Mouse (Mus musculus) heart, embryonic 12.5 days (tissue): ENCODE measurements around the gene Mad1l1. TPM values are rescaled to one million over a fixed set of nuclear protein-coding genes. Genes with fewer than 3 reads are reported as not detected.

Experiments used
- ATAC-seq: fragments of 200-750 bp; cut with Nextera tagmentation; 2 replicates; pipeline ENCODE4 v1.8.0; 2017; ENCODE audit warnings: moderate TSS enrichment, moderate library complexity; ENCODE audit not compliant: insufficient number of reproducible peaks, low FRiP score
- H3K27ac ChIP-seq: fragments of 300-500 bp; sonication (generic); 2 replicates; pipeline ENCODE4 v1.5.1; 2016; ENCODE audit warnings: mild to moderate bottlenecking, moderate library complexity; ENCODE audit not compliant: poor library complexity, severe bottlenecking
- H3K27me3 ChIP-seq: fragments of 300-500 bp; sonication (generic); replicated peaks from 2 replicates; pipeline ENCODE4 v1.6.1; 2016; ENCODE audit warnings: mild to moderate bottlenecking, moderate library complexity
- H3K36me3 ChIP-seq: fragments of 300-500 bp; sonication (generic); 2 replicates; pipeline ENCODE4 v1.6.1; 2016; ENCODE audit warnings: mild to moderate bottlenecking, moderate library complexity
- H3K4me1 ChIP-seq: fragments of 300-500 bp; sonication (generic); replicated peaks from 2 replicates; pipeline ENCODE4 v1.6.1; 2016; ENCODE audit warnings: mild to moderate bottlenecking
- H3K4me2 ChIP-seq: fragments of 300-500 bp; sonication (generic); 2 replicates; pipeline ENCODE4 v1.6.1; 2016; ENCODE audit warnings: mild to moderate bottlenecking, moderate library complexity
- H3K4me3 ChIP-seq: fragments of 300-500 bp; sonication (generic); 2 replicates; pipeline ENCODE4 v1.5.1; 2016; ENCODE audit warnings: mild to moderate bottlenecking
- H3K9ac ChIP-seq: fragments of 300-500 bp; sonication (generic); 2 replicates; pipeline ENCODE4 v1.6.1; 2016; ENCODE audit warnings: mild to moderate bottlenecking, moderate library complexity
- H3K9me3 ChIP-seq: fragments of 300-500 bp; sonication (generic); replicated peaks from 2 replicates; pipeline ENCODE4 v1.6.1; 2016; ENCODE audit warnings: mild to moderate bottlenecking, moderate library complexity
- WGBS: fragments of 180-500 bp; shearing (Covaris S2); methylation state at CpG from one replicate; pipeline ENCODE4 v1.1.7; 2016; 5-methylcytosine and 5-hydroxymethylcytosine counted together
- polyA plus RNA-seq: library from polyadenylated mRNA; unstranded; fragments of >200 nt; fragmentation: Nextera tagmentation; extraction: Ambion mirVana; gene quantifications from 2 replicates; pipeline ENCODE4 v1.2.1, GENCODE M21; 2016

Mad1l1 gene
- polyA plus RNA-seq, 1 experiment from 2014 or later = 26.3 TPM

DNA sequence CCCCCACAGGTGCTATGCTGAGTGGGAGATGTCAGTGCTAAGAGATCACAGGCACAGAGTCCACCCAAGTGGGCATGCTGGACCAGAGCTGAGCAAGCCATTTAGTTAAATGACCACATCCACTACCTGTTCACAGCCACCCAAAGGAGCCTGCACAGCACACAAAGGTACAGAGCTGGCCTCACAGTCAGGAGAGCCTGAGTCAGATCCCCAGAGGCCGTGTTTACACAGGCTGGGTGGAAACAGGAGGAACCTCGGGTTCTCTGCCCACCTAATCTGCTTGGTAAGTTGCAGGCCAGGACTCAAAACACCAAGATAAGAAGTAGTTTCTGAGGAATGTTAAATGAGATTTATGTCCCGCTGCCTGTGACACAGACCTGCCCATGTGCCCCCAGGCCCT lies 211.3 kb downstream of the Mad1l1 start:
- Histone ChIP-seq H3K4me3 (no peak overlapping the region), H3K36me3 (peaks cover 11% of the 10 kb centered on the region; the same call in 1 of the 2 replicates), H3K4me2 (no peak overlapping the region), H3K4me1 (peaks cover 16% of the 10 kb centered on the region), H3K9ac (no peak overlapping the region), H3K27me3 (no peaks in the 10 kb centered on the region), H3K9me3 (no peaks in the 10 kb centered on the region), H3K27ac (no peak overlapping the region)
- no peak for ATAC-seq
- 31% methylated on average over 3 of the region's 3 CpGs for WGBS

DNA sequence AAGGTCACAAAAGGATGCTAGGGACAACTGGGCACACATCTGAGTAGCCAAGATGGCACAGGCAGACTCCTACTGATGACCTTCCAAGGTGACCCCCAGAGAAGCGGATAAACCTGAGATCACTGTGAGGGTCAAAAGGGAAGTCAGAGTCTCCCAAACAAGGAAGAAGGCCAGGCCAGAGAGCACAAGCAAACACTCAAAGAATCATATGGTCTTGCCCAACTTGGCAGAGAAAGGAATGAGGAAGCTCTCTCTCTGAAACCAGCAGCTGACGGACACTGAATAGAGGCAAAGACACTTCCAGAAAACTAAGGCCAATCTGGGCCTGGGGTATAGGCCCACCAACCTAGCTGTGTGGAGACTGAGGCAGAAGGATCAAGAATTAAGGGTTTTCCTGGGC lies 213.4 kb downstream of the Mad1l1 start:
- no peak overlapping the region for H3K4me2 ChIP-seq
- WGBS = 89% methylated on average over 2 of the region's 2 CpGs
- no peak overlapping the region for H3K4me3 ChIP-seq
- no peaks in the 10 kb centered on the region for H3K27me3 ChIP-seq
- peaks cover 8% of the 10 kb centered on the region; the same call in 1 of the 2 replicates for H3K36me3 ChIP-seq
- 0 out of 2 replicates have a peak, but pooled peaks cover 10% of the 10 kb centered on the region for H3K4me1 ChIP-seq
- no peak overlapping the region for H3K27ac ChIP-seq
- no peaks in the 10 kb centered on the region for H3K9me3 ChIP-seq
- ATAC-seq = no peak
- H3K9ac ChIP-seq = no peak overlapping the region

DNA sequence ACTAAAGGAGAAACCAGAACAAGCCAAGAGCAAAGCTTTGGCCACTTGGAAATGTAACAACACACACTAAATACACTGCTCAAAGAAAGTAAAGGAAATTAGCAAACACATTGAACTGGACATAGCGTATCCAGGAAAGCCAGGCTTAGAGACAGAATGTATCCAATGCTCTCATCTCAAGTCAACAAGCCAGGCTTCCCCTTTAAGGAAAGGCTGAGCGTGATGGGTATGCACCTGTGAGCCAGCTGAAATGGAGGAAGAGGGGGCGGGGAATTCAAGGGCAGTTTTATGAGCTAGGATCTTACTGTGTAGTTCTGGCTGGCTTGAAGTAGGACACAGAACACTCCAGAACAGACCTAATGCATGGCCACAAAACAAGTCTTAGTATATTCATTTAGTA lies 215.3 kb downstream of the Mad1l1 start:
- ATAC-seq = no peak
- Histone ChIP-seq H3K36me3 (peaks cover 6% of the 10 kb centered on the region; the same call in 1 of the 2 replicates), H3K9me3 (no peaks in the 10 kb centered on the region), H3K4me2 (no peak overlapping the region), H3K9ac (no peak overlapping the region), H3K4me1 (0 out of 2 replicates have a peak, but pooled peaks cover 9% of the 10 kb centered on the region), H3K27me3 (no peaks in the 10 kb centered on the region), H3K4me3 (no peak overlapping the region), H3K27ac (no peak overlapping the region)
- 89% methylated on average over 3 of the region's 3 CpGs for WGBS

DNA sequence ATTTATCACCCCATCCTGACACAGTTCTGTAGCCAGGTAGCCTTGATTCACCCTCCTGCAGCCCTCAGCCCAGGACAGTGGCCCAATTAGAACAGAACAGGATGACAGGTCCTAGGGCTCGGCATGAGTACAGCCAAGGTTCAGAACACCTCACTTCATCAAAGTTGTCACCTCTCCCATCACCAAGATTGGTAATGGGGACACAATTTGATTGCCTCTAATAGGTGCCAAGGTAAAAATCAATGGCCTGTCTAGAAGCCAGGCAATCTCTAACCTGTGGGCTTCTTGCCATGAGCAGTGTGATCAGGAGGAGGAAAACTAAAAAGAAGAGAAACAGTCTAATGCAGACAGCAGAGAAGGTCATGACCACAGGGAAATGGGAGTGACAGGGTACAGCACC lies 216.5 kb downstream of the Mad1l1 start:
- no peaks in the 10 kb centered on the region for H3K9me3 ChIP-seq
- H3K27ac ChIP-seq = no peak overlapping the region
- no peak overlapping the region for H3K9ac ChIP-seq
- no peak overlapping the region for H3K4me3 ChIP-seq
- H3K36me3 ChIP-seq = peaks cover 3% of the 10 kb centered on the region; the same call in 1 of the 2 replicates
- no peak for ATAC-seq
- no peaks in the 10 kb centered on the region for H3K4me1 ChIP-seq
- H3K27me3 ChIP-seq = no peaks in the 10 kb centered on the region
- no peak overlapping the region for H3K4me2 ChIP-seq
- 90% methylated on average over 1 of the region's 1 CpGs for WGBS

DNA sequence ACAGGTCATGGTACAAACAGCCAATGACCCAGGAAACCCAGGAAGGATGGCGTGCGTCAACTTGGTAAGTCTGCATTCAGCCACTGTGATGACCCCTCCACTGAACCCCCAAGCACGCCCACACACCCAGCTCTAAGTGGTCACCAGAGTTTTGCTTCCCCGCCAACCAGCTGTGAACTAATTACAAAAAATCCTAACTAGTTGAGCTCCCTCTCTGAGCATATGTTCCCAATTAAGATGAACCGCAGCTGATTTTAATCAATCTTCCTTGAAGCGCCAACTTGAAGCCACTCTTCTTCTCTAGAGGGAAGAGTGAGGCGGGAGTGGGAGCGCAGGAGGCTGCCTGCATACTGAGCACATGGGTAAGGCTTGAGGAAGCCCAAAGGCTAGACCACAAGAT lies 218.6 kb downstream of the Mad1l1 start:
- ATAC-seq = no peak
- H3K4me1 ChIP-seq = no peaks in the 10 kb centered on the region
- H3K4me3 ChIP-seq = no peak overlapping the region
- no peak overlapping the region for H3K27ac ChIP-seq
- no peak overlapping the region for H3K4me2 ChIP-seq
- H3K9ac ChIP-seq = no peak overlapping the region
- H3K27me3 ChIP-seq = no peaks in the 10 kb centered on the region
- H3K9me3 ChIP-seq = no peaks in the 10 kb centered on the region
- WGBS = 91% methylated on average over 8 of the region's 8 CpGs
- H3K36me3 ChIP-seq = peaks cover 3% of the 10 kb centered on the region; the same call in 1 of the 2 replicates

DNA sequence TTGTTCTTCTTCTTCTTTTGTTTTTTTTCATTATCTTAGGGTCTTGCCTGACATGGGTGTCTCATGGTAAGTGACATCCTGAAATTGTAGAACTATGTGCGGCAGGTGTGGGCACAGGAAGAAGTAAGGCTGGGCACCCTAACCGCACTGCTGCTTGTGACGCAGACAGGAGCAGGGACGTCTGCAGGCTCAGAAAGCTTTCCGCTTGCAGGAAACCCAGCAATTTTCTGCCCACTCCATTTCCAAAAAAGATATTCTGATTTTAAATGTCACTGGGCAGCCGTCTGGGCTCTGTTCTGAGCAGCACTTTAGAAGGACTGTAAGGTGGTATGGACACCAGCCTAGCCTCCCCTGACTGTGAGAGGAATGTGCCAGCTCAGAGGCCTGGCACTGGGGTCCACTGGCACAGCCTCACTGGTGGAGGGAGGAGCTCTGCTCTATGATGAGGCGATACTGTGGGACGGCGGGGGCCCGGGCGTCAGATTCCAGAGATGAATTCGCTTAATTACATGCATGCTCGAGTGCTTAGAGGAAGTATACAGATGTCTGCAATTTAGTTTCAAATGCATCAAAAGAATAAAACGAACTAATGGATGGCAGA lies 219.8 kb downstream of the Mad1l1 start:
- Histone ChIP-seq H3K4me1 (no peaks in the 10 kb centered on the region), H3K9me3 (no peaks in the 10 kb centered on the region), H3K27ac (no peak overlapping the region), H3K9ac (no peak overlapping the region), H3K27me3 (no peaks in the 10 kb centered on the region), H3K36me3 (peaks cover 3% of the 10 kb centered on the region; the same call in 1 of the 2 replicates), H3K4me2 (no peak overlapping the region), H3K4me3 (no peak overlapping the region)
- ATAC-seq = no peak
- 85% methylated on average over 14 of the region's 14 CpGs for WGBS

DNA sequence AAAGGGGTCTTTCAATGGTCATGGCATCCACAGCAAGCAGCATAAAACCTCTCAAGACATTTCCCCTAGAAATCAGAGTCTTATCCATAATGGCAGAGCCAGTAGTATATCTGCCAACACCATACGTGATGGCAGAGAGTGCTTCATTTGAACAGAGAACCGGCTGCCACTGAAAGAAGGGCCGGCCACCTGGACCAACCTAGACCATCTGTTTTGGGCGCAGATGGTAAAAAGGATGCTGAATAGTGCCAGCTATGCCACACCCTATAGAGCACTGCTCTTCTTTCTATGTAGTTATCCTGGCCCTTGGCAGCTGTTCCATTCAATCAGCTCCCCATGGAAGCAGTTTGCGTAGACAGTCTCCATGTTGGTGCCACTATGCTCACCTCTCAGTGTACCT lies 222.6 kb downstream of the Mad1l1 start:
- Histone ChIP-seq H3K4me3 (no peak overlapping the region), H3K9me3 (no peaks in the 10 kb centered on the region), H3K27me3 (no peaks in the 10 kb centered on the region), H3K4me2 (no peak overlapping the region), H3K36me3 (no peaks in the 10 kb centered on the region), H3K27ac (no peak overlapping the region), H3K4me1 (no peaks in the 10 kb centered on the region), H3K9ac (no peak overlapping the region)
- WGBS = 93% methylated on average over 5 of the region's 5 CpGs
- no peak for ATAC-seq

DNA sequence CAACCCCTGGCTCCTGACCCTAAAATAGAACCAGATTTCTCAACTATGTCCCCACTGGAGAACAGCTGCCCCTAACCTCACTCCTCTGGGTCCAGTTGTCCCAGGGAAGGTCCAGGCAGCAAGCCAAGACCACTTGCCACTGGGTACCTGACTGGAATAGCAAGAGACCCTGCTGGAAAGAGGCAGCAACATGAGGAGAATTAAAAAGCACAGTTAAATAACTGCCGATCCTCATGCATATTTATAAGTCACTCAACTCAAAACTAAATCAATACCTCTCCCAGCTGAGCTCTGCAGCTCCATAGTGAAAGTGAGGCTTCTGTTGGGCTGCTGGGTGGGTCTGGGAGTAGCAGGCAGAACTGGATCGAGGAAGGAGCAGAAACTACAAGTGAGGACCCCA lies 226.1 kb downstream of the Mad1l1 start:
- Histone ChIP-seq H3K27ac (no peak overlapping the region), H3K4me3 (no peak overlapping the region), H3K9me3 (no peaks in the 10 kb centered on the region), H3K4me2 (no peak overlapping the region), H3K9ac (no peak overlapping the region), H3K27me3 (no peaks in the 10 kb centered on the region), H3K4me1 (no peaks in the 10 kb centered on the region), H3K36me3 (no peaks in the 10 kb centered on the region)
- no peak for ATAC-seq
- WGBS = 76% methylated on average over 2 of the region's 2 CpGs

DNA sequence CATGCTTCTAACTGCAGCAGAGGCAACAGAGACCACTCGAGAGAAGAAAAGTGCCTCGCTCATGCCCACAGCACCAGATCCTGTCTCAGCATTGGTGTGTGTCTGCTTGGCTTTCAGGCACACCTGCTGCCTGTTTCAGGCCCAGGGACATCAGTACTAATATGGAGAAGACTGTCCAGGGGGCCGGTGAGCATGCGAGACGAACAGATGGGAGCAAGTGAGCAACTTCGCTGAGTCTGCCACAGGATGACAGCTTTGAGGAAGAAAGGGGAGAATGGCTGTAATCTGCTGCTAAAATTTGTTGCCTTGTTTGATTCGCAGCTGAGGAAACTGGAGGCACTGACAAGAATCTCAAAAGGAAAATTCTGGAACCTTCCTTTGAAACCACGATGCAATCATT lies 227.9 kb downstream of the Mad1l1 start:
- H3K9ac ChIP-seq = no peak overlapping the region
- whole genome bisulfite sequencing = 88% methylated on average over 8 of the region's 8 CpGs

DNA sequence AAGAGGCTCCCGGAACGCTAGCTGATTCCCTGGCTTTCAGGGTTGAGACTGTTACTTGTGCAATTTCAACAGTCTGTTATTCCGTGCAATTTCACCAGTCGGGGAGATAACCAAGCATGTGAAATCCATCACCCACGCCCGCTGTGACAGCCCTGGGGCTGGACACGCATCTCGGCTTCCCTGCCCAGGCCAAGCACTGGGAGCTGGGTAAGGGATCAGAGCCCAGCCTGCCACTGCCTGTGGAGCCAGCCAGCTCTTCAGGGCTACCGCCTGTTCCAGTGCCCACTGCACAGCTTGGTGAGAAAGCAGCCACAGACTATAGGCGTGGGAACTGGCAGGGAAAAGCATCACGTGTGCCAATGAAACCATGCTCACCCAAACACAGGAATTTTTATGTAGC lies 229.8 kb downstream of the Mad1l1 start:
- Histone ChIP-seq H3K36me3 (peaks cover 8% of the 10 kb centered on the region), H3K9ac (no peak overlapping the region), H3K4me2 (no peak overlapping the region), H3K4me3 (no peak overlapping the region), H3K9me3 (no peaks in the 10 kb centered on the region), H3K4me1 (no peaks in the 10 kb centered on the region), H3K27ac (no peak overlapping the region), H3K27me3 (no peaks in the 10 kb centered on the region)
- ATAC-seq = no peak
- 76% methylated on average over 11 of the region's 11 CpGs for WGBS

More for the DNA sequence above, 227.9 kb downstream of the Mad1l1 start:
- Histone ChIP-seq H3K27ac (no peak overlapping the region), H3K4me3 (no peak overlapping the region), H3K27me3 (no peaks in the 10 kb centered on the region), H3K36me3 (peaks cover 1% of the 10 kb centered on the region), H3K9me3 (no peaks in the 10 kb centered on the region), H3K4me2 (no peak overlapping the region), H3K4me1 (no peaks in the 10 kb centered on the region)
- ATAC-seq = no peak

DNA sequence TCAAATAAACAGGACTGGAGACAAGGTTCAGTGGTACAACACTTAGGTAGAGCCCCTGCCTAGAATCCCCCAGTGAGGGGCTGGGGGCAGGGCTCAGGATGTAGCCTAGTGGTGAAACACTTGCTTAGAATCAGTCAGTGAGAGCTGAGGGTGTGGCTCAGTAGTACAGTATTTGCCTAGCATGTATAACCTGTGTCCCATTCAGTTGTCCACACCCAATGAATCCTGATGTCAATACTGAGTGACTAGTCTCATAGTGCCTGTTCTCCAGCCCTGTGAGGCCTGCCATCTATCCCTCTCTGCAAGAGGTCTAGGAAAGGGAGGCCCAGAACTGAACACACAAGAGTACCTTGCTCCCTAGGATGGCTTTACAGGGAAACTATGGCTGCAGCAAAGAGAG lies 232.1 kb downstream of the Mad1l1 start:
- H3K4me3 ChIP-seq = no peak overlapping the region
- H3K27me3 ChIP-seq = no peaks in the 10 kb centered on the region
- peaks cover 8% of the 10 kb centered on the region for H3K36me3 ChIP-seq
- no peaks in the 10 kb centered on the region for H3K9me3 ChIP-seq
- H3K4me2 ChIP-seq = no peak overlapping the region
- no peak overlapping the region for H3K9ac ChIP-seq
- H3K4me1 ChIP-seq = no peaks in the 10 kb centered on the region
- no peak overlapping the region for H3K27ac ChIP-seq
- ATAC-seq = no peak

DNA sequence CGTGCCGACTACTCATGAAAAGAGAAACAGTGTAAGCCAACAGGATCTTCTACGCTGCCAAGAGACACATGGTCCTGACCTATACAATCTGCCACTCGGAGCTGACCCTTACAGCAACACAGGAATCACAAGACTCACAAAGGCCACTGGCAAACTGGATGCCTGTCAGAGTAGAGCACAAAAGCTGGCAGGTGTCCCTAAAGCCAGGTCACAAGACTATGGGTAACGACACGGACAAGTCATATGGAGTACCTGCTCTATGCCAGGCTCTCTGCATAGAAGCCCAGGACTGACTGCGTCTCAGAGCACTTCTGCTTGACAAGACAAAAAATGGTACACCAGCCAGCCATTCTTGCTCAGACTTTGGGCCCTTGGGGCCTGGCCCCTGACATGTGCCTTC lies 234.1 kb downstream of the Mad1l1 start:
- no peak overlapping the region for H3K4me3 ChIP-seq
- H3K4me1 ChIP-seq = no peaks in the 10 kb centered on the region
- no peak overlapping the region for H3K9ac ChIP-seq
- ATAC-seq = no peak
- H3K27ac ChIP-seq = no peak overlapping the region
- H3K4me2 ChIP-seq = no peak overlapping the region
- 90% methylated on average over 7 of the region's 7 CpGs for WGBS
- H3K27me3 ChIP-seq = no peaks in the 10 kb centered on the region
- H3K9me3 ChIP-seq = no peaks in the 10 kb centered on the region
- peaks cover 8% of the 10 kb centered on the region for H3K36me3 ChIP-seq
